Mouse (Mus musculus) adipose tissue, adult 10 weeks (tissue): ENCODE results near the gene Gkap1. TPM values are rescaled to one million over a fixed set of nuclear protein-coding genes. Genes with fewer than 3 reads are reported as not detected.

Experiments used
- polyA plus RNA-seq: library from polyadenylated mRNA; stranded (reverse); fragments of 350-450 nt; fragmentation: Illumina TruSeq; extraction: RNeasy Lipid Tissue Mini Kit (QIAGEN cat#74804); gene quantifications from one replicate; pipeline ENCODE4 v1.2.3, GENCODE M21; 2014; ENCODE audit warnings: low read depth, low replicate concordance

Gkap1 gene
- polyA plus RNA-seq, result 92.9 TPM

DNA sequence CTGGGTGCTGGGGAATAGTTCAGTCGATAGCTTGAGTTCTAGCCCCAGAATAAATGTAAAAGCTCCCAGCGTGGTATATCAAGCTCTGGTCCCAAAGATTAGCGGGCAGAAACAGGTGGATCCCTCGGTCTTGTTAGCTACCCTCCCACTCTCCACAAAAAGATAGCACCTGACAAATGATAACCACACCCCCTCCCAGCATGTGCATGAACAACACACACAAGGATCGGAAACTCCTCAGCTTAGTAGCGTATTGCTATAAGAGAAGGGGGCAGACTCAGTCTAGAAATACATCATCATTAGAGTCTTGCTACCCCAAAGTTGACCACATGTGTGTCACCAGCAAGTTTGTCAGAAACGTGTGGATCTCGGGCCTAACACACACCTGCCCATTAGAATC, at the start of gene Gkap1:
Gene Gkap1 (minus strand): TSS at position 101 of the 400 bp plus-strand sequence.

GRCm38 (mm10) chr13:58215592-58216341, 59.7 kb downstream of the Gkap1 start, which contains the start of gene Ubqln1:
Ubqln1 (minus strand) TSS chr13:58215653.

Other genes with a start within 250 kb of the Gkap1 start
- 5.1 TPM for gene Klhl3, start 162.1 kb downstream of the Gkap1 start, polyA plus RNA-seq
- 61.0 TPM for gene Hnrnpa0, start 147.1 kb downstream of the Gkap1 start, polyA plus RNA-seq
- gene Idnk, start 118.0 kb downstream of the Gkap1 start, polyA plus RNA-seq, result 53.9 TPM
- 136 TPM for gene Ubqln1, start 60.0 kb downstream of the Gkap1 start, polyA plus RNA-seq
- gene Kif27, start 83.4 kb upstream of the Gkap1 start, polyA plus RNA-seq, result 3.5 TPM
- 23.0 TPM for gene 2210016F16Rik, start 109.5 kb upstream of the Gkap1 start, polyA plus RNA-seq
- 24.8 TPM for gene Rmi1, start 126.5 kb upstream of the Gkap1 start, polyA plus RNA-seq
- gene Hnrnpk, start 127.6 kb upstream of the Gkap1 start, polyA plus RNA-seq, result 435 TPM